Mouse (Mus musculus): ENCODE results near the gene Rab35. TPM values are rescaled to one million over a fixed set of nuclear protein-coding genes. Genes with fewer than 3 reads are reported as not detected.

The Rab35 gene
- total and polyA plus RNA-seq, 3 experiments = 33.8 to 62.2 (median 37.5) TPM

GRCm38 (mm10) chr5:115693271-115693670 is 61.6 kb downstream of the Rab35 start:
- peaks cover 1% of the 10 kb centered on the region for H3K27me3 ChIP-seq (replicated peaks)
- H3K4me1 ChIP-seq (ENCODE audit: control insufficient read depth in 1 of 2, insufficient read depth in 2 of 2) = peaks cover 5 to 20% of the 10 kb centered on the region in 2 experiments
- H3K79me2 ChIP-seq (replicated peaks; ENCODE audit: control insufficient read depth, extremely low read depth, insufficient read depth, poor library complexity, severe bottlenecking) = no peaks in the 10 kb centered on the region
- no peak overlapping the region for H3K9ac ChIP-seq (ENCODE audit: insufficient read depth, low read depth)
- peak; percentile 40 for DNase-seq (ENCODE audit: extremely low read depth)
- in situ Hi-C loops (cut with MboI; ENCODE audit: low pct_ligation_motif_present, low pct_unique_long_range_greater_than_20kb, low sequenced_read_pairs) = no loop called here
- no peaks in the 10 kb centered on the region for H3K9me3 ChIP-seq (replicated peaks; ENCODE audit: low read length)
- H3K4me3 ChIP-seq (replicated peaks in 1 of 3; ENCODE audit: low read depth in 2 of 3, low read length in 2 of 3, poor library complexity in 1 of 3) = no peak overlapping the region
- no peaks in the 10 kb centered on the region for H3K36me3 ChIP-seq (replicated peaks in 1 of 2; ENCODE audit: control insufficient read depth in 1 of 2, insufficient read depth in 1 of 2, low read length in 1 of 2)
- no peak overlapping the region for H3K27ac ChIP-seq (ENCODE audit: insufficient read depth, low read depth)
- dilution Hi-C loops (cut with MboI; ENCODE audit: extremely low pct_ligation_motif_present, extremely low pct_unique_long_range_greater_than_20kb, low sequenced_read_pairs) = no loop called here
- no peak overlapping the region for H3K4me2 ChIP-seq (ENCODE audit: insufficient read depth, low read depth, poor library complexity, severe bottlenecking)
- 0 out of 2 replicates have a peak, but pooled peaks have one; percentile 29 for TF ChIP-seq SIN3A (IDR thresholded peaks at IDR 0.05; ENCODE audit: low read length)
- TF ChIP-seq POLR2A (IDR thresholded peaks at IDR 0.05; ENCODE audit: low read depth, low read length) = no peak

- peak overlapping the region; percentile 4; the same call in 1 of the 2 replicates for H3K4me2 ChIP-seq (ENCODE audit: insufficient read depth, low read depth, poor library complexity, severe bottlenecking)
- in situ Hi-C loops (cut with MboI; ENCODE audit: low pct_ligation_motif_present, low pct_unique_long_range_greater_than_20kb, low sequenced_read_pairs) = no loop called here
- H3K79me2 ChIP-seq (replicated peaks; ENCODE audit: control insufficient read depth, extremely low read depth, insufficient read depth, poor library complexity, severe bottlenecking) = no peaks in the 10 kb centered on the region
- peaks cover 5 to 20% of the 10 kb centered on the region in 2 experiments for H3K4me1 ChIP-seq (ENCODE audit: control insufficient read depth in 1 of 2, insufficient read depth in 2 of 2)
- H3K9ac ChIP-seq (ENCODE audit: insufficient read depth, low read depth) = no peak overlapping the region
- no peaks in the 10 kb centered on the region for H3K9me3 ChIP-seq (replicated peaks; ENCODE audit: low read length)
- peak; percentile 14 for DNase-seq (ENCODE audit: extremely low read depth)
- H3K27ac ChIP-seq (ENCODE audit: insufficient read depth, low read depth) = no peak overlapping the region
- TF ChIP-seq ZMIZ1 (IDR thresholded peaks at IDR 0.05; ENCODE audit: low read depth, low read length) (no peak), MAZ (IDR thresholded peaks at IDR 0.05; ENCODE audit: low read depth, low read length) (no peak), MAFK (IDR thresholded peaks at IDR 0.05; ENCODE audit: insufficient replicate concordance, low read length) (no peak), ZC3H11A (IDR thresholded peaks at IDR 0.05; ENCODE audit: low read depth, low read length) (no peak), ZKSCAN1 (IDR thresholded peaks at IDR 0.05; ENCODE audit: borderline replicate concordance, low read depth, low read length) (no peak), UBTF (IDR thresholded peaks at IDR 0.05; ENCODE audit: low read depth, low read length) (no peak), GABPA (IDR thresholded peaks at IDR 0.05; ENCODE audit: insufficient replicate concordance, low read depth, low read length) (no peak), KAT2A (IDR thresholded peaks at IDR 0.05; ENCODE audit: insufficient replicate concordance, low read length) (no peak), CTCF (conservative IDR thresholded peaks at IDR 0.05 in 1 of 2, IDR thresholded peaks at IDR 0.05 in 1 of 2; ENCODE audit: low read depth in 2 of 2, low read length in 2 of 2) (no peak)
- dilution Hi-C loops (cut with MboI; ENCODE audit: extremely low pct_ligation_motif_present, extremely low pct_unique_long_range_greater_than_20kb, low sequenced_read_pairs) = no loop called here
- H3K27me3 ChIP-seq (replicated peaks) = peaks cover 1% of the 10 kb centered on the region
- H3K36me3 ChIP-seq (replicated peaks in 1 of 2; ENCODE audit: control insufficient read depth in 1 of 2, insufficient read depth in 1 of 2, low read length in 1 of 2) = no peaks in the 10 kb centered on the region
- H3K4me3 ChIP-seq (replicated peaks in 1 of 3; ENCODE audit: low read depth in 2 of 3, low read length in 2 of 3, poor library complexity in 1 of 3) = no peak overlapping the region
Measured at GRCm38 (mm10) chr5:115695191-115695770, 63.6 kb downstream of the Rab35 start.

GRCm38 (mm10) chr5:115696811-115697210 is 65.1 kb downstream of the Rab35 start:
- no peak for DNase-seq (ENCODE audit: extremely low read depth)
- H3K9me3 ChIP-seq (replicated peaks; ENCODE audit: low read length) = no peaks in the 10 kb centered on the region
- no peaks in the 10 kb centered on the region for H3K27me3 ChIP-seq (replicated peaks)
- H3K36me3 ChIP-seq (replicated peaks in 1 of 2; ENCODE audit: control insufficient read depth in 1 of 2, insufficient read depth in 1 of 2, low read length in 1 of 2) = no peaks in the 10 kb centered on the region
- H3K27ac ChIP-seq (ENCODE audit: insufficient read depth, low read depth) = no peak overlapping the region
- in situ Hi-C loops (cut with MboI; ENCODE audit: low pct_ligation_motif_present, low pct_unique_long_range_greater_than_20kb, low sequenced_read_pairs) (no loop called here), dilution Hi-C loops (cut with MboI; ENCODE audit: extremely low pct_ligation_motif_present, extremely low pct_unique_long_range_greater_than_20kb, low sequenced_read_pairs) (no loop called here)
- H3K79me2 ChIP-seq (replicated peaks; ENCODE audit: control insufficient read depth, extremely low read depth, insufficient read depth, poor library complexity, severe bottlenecking) = no peaks in the 10 kb centered on the region
- no peak overlapping the region for H3K4me3 ChIP-seq (replicated peaks in 1 of 3; ENCODE audit: low read depth in 2 of 3, low read length in 2 of 3, poor library complexity in 1 of 3)
- H3K4me2 ChIP-seq (ENCODE audit: insufficient read depth, low read depth, poor library complexity, severe bottlenecking) = no peak overlapping the region
- TF ChIP-seq MXI1 (IDR thresholded peaks at IDR 0.05; ENCODE audit: low read depth, low read length) = no peak
- TF ChIP-seq CHD2 (IDR thresholded peaks at IDR 0.05; ENCODE audit: low read length) = no peak
- TF ChIP-seq JUND (conservative IDR thresholded peaks at IDR 0.05; ENCODE audit: low read depth, low read length) = no peak
- TF ChIP-seq ZKSCAN1 (IDR thresholded peaks at IDR 0.05; ENCODE audit: borderline replicate concordance, low read depth, low read length) = no peak
- no peak for TF ChIP-seq RAD21 (IDR thresholded peaks at IDR 0.05; ENCODE audit: low read depth, low read length)
- TF ChIP-seq USF1 (IDR thresholded peaks at IDR 0.05; ENCODE audit: low read depth, low read length) = no peak
- TF ChIP-seq RCOR1 (conservative IDR thresholded peaks at IDR 0.05; ENCODE audit: low read depth, low read length) = no peak
- TF ChIP-seq GABPA (IDR thresholded peaks at IDR 0.05; ENCODE audit: insufficient replicate concordance, low read depth, low read length) = no peak
- no peak for TF ChIP-seq ZNF384 (IDR thresholded peaks at IDR 0.05; ENCODE audit: low read depth, low read length)
- no peak for TF ChIP-seq BHLHE40 (IDR thresholded peaks at IDR 0.05; ENCODE audit: low read depth, low read length)
- no peak for TF ChIP-seq KAT2A (IDR thresholded peaks at IDR 0.05; ENCODE audit: insufficient replicate concordance, low read length)
- TF ChIP-seq CHD1 (IDR thresholded peaks at IDR 0.05; ENCODE audit: low read depth, low read length) = no peak
- peaks cover 5 to 28% of the 10 kb centered on the region in 2 experiments for H3K4me1 ChIP-seq (ENCODE audit: control insufficient read depth in 1 of 2, insufficient read depth in 2 of 2)
- H3K9ac ChIP-seq (ENCODE audit: insufficient read depth, low read depth) = no peak overlapping the region

Measured in CH12.LX (cell line).